Mouse (Mus musculus): Measurements from ENCODE around the gene Slc51a.
"Not testable (repeated sequence)": the region's sequence is repeated elsewhere in the genome, so short reads cannot be mapped to it uniquely, and the experiment has no call there.

The Slc51a gene

GRCm38 (mm10) chr16:32509066-32509942 lies 21.6 kb upstream of the Slc51a start:
- no peak for DNase-seq (ENCODE audit: low spot score)

GRCm38 (mm10) chr16:32508506-32509065 lies 20.9 kb upstream of the Slc51a start:
- no peak for DNase-seq (ENCODE audit: low spot score)

- no peak for DNase-seq (ENCODE audit: low spot score)
These were observed 20.4 kb upstream of the Slc51a start for GRCm38 (mm10) chr16:32508035-32508434.

- peak; percentile 56 for DNase-seq (ENCODE audit: low spot score)
These were observed 19.7 kb upstream of the Slc51a start for GRCm38 (mm10) chr16:32507407-32507806.

- DNase-seq (ENCODE audit: low spot score) = no peak
These were observed 19.2 kb upstream of the Slc51a start for GRCm38 (mm10) chr16:32506868-32507267.

GRCm38 (mm10) chr16:32506298-32506697 lies 18.6 kb upstream of the Slc51a start:
- DNase-seq (ENCODE audit: low spot score) = no peak

GRCm38 (mm10) chr16:32503633-32504032 lies 16.0 kb upstream of the Slc51a start:
- no peak for DNase-seq (ENCODE audit: low spot score)

- DNase-seq (ENCODE audit: low spot score) = no peak
These were observed 15.1 kb upstream of the Slc51a start for GRCm38 (mm10) chr16:32502621-32503335.

- no peak for DNase-seq (ENCODE audit: low spot score)
These were observed 13.8 kb upstream of the Slc51a start for GRCm38 (mm10) chr16:32501459-32501858.

GRCm38 (mm10) chr16:32499430-32500037 lies 11.9 kb upstream of the Slc51a start:
- DNase-seq (ENCODE audit: low spot score) = peak; percentile 87

GRCm38 (mm10) chr16:32498996-32499395 lies 11.3 kb upstream of the Slc51a start:
- no peak for DNase-seq (ENCODE audit: low spot score)

- DNase-seq (ENCODE audit: low spot score) = no peak
These were observed 8.3 kb upstream of the Slc51a start, which contains the start of gene Zdhhc19 for GRCm38 (mm10) chr16:32495965-32496364. Gene Zdhhc19 (plus strand): TSS chr16:32496265.

- DNase-seq (ENCODE audit: low spot score) = not testable (repeated sequence)
These were observed 6.7 kb upstream of the Slc51a start for GRCm38 (mm10) chr16:32494371-32494770.

- DNase-seq (ENCODE audit: low spot score) = no peak
These were observed 1.3 kb upstream of the Slc51a start for GRCm38 (mm10) chr16:32488939-32489338.

- no peak for DNase-seq (ENCODE audit: low spot score)
These were observed 1.6 kb downstream of the Slc51a start for GRCm38 (mm10) chr16:32486046-32486445.

- DNase-seq (ENCODE audit: low spot score) = no peak
These were observed 2.5 kb downstream of the Slc51a start for GRCm38 (mm10) chr16:32485209-32485608.

- DNase-seq (ENCODE audit: low spot score) = no peak
These were observed 3.2 kb downstream of the Slc51a start for GRCm38 (mm10) chr16:32484431-32484871.

GRCm38 (mm10) chr16:32479415-32479814 lies 8.3 kb downstream of the Slc51a start:
- DNase-seq (ENCODE audit: low spot score) = no peak

GRCm38 (mm10) chr16:32477315-32477714 lies 10.4 kb downstream of the Slc51a start:
- no peak for DNase-seq (ENCODE audit: low spot score)

- no peak for DNase-seq (ENCODE audit: low spot score)
These were observed 15.2 kb downstream of the Slc51a start for GRCm38 (mm10) chr16:32472276-32473015.

GRCm38 (mm10) chr16:32469404-32470105 lies 18.1 kb downstream of the Slc51a start:
- no peak for DNase-seq (ENCODE audit: low spot score)
